Mouse (Mus musculus) cerebellum, adult (tissue): ENCODE results near the gene Capn6.

Experiments
- ATAC-seq: cut with Nextera tagmentation; 2 replicates; pipeline ENCODE4 v1.9.2; 2017; ENCODE audit warnings: mild to moderate bottlenecking, moderate library complexity, mixed read lengths; ENCODE audit not compliant: insufficient number of reproducible peaks, low FRiP score, low TSS enrichment

Gene Capn6

GRCm38 (mm10) chrX:143827212-143827611 lies at the start of gene Capn6:
Gene Capn6, minus strand, starts transcription at chrX:143827414.
- ATAC-seq = no peak

DNA sequence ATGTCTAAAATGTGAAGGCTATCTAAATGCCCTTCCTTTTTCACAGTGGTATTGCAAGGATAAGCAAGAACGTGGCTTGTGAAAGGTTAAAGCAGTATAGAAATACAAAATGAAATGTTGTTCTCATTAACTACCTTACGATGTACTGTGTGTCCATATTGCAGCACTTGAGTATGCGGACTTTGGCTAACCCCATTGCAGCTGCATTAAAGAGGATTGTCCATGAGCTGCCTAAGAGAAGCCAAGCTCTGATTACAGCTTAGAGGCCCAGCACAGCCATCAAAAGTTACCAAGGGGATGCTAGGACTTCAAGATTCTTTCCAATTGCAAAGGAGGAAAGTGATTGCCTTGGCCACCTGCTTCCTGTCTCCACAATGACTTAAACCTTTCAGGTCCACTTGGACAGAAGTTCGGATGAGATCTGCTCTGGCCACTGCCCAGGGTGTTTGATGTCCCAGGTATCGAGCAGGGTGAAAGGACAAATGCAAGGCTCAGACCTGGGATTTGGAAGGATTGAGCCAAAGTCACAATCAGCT lies 40.0 kb upstream of the Capn6 start:
- no peak for ATAC-seq

GRCm38 (mm10) chrX:143851351-143851750 lies 24.1 kb upstream of the Capn6 start:
- no peak for ATAC-seq

DNA sequence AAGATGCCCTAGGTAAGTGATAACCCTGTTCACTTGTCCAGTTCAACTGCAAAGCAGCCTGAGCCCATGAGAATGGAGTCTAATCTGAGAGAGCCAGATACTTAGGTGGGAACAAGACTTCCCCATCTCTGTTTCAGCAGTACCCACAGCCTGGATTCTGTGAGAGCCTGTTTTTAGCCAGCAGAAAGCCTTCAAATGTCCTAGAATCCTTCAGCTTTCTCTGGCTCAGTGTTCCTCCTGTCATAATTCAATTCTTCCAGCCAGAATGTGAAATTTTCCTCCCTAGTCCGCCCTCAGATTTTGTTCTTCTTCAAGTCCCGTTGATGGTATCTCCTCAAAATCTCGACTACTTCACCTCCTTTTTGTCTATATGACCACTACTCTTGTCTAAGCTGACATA lies 22.8 kb upstream of the Capn6 start:
- ATAC-seq = no peak

DNA sequence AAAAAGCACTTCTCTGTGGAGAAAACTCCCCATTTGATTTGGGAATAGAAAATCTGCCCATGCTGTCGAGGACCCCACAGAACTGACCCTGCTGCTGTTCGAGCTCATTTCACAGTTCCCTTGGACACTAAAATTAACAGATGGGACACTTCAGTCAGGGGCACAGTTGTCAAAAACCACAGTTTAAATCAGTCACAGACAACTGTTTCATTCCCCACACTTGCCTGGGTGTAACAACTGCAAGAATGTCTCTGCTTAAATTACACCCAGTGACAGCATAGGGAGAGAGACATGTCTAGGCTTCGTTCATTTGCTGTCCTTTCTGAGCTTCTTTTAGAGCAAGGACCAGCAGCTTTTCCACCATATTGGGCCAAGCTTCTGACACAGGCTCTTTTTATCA lies 19.4 kb upstream of the Capn6 start:
- no peak for ATAC-seq

DNA sequence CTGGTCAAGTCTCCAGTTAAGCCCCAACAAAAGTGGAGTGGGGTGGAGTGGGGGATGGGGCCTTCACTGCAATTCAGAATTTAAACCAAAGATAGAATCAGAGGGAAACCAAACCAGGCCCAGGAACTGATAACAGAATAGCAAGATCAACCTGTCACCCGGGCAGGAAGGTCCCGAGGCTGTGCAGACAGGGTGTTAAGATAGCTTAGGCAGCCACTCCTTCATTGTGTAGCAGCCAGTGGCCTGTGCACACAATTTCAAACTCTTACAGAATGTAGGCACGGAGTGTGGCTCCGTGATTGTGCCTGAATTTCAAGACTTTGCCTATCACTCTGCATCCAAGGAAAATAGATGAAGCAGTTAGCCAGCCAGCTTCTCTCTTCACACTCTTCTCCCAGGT lies 693 bp downstream of the Capn6 start:
- ATAC-seq = no peak

DNA sequence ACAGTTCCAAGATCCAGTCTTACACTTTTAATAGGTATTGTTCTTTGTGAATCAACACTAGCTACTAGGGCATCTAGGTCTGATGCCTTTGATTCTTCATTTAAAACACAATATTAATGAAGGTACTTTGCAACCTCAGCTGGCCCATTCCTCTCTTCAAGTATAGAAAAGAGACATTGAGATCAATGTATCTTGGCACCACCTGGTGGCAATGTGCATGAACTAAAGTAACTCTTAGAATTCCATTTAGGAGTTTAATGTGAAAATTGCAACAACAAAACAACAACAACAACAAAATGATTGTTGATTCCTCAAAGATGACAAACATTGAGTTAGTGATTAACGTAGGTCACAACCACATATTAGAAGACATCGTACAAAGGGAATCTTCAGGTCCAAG lies 8.3 kb downstream of the Capn6 start:
- no peak for ATAC-seq

DNA sequence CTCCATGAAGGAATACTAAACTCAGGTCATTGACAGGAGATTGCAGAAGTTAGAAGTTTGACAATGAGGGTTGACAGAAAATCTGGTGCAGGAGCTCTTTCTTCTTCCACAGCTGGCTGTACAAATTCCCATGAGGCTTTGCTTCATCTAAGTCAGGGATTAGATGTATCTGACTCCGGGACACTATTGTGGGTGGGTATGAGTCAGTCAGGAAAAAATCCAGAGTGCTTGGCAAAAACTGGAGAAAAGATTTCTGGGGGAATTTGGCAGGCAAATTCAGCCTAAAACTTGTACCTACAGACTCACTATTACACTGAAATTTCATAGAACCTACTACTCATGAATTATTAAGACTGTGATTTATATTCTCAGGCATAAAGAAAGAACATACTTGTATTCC lies 11.3 kb downstream of the Capn6 start:
- ATAC-seq = no peak

GRCm38 (mm10) chrX:143762556-143762955 lies 64.7 kb downstream of the Capn6 start:
- no peak for ATAC-seq
